Mouse (Mus musculus) testis, postnatal 10 days (tissue): ENCODE results near the gene Tbl1x.

Experiments used
- DNase-seq: peaks from one replicate; pipeline ENCODE4 v3.0.0; 2021; ENCODE audit warnings: low spot score

Tbl1x gene

DNA sequence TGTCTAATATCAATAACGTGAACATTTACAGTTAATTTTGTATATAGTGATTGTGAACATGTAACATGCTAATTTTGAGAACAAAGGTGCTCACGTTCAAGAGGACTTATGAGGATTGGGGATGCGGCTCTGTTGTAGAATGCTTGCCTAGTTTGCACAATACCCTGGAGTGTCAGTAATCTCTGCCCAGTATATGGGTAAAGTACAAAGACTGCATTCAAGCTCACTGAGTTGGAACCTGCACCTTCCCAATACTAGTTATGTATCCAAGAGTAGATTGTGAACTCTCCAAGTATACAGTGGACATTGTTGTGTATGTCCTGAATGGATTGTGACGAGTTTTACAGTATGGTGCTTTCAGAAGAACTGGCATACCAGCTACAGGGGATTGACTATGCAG lies 33.7 kb downstream of the Tbl1x start:
- no peak for DNase-seq

DNA sequence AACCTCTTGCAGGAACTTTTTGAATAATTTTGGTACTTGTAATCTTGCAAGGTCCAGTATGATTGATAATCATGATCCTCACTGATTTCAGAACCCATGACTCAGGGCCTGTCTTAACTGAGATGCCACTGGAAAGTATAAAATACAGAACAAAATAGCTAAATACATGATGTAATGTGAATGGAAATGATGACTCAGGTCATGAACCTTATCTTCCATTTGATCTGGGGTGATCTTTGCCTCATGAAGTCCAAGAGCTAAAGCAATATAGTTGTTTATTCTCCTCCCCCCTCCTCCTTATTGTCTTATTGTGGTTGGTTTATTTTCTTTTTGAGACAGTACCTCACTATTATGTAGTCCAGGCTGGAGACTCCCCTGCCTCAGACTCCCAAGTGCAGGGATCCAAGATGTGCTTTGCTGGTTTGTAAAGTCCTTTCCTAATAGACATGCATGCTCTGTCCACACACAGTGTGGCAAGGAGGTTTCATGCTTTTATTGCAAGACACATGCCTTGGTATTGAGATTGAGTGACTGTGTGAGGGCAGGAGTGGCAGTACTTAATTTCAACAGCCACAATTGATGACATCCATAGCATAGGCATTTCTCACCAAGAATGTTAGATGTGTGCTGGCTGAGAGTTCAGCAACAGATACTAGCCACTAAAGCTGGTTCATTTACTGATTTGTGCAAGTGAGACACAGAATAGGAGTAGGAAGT lies 34.7 kb downstream of the Tbl1x start:
- DNase-seq: no peak

DNA sequence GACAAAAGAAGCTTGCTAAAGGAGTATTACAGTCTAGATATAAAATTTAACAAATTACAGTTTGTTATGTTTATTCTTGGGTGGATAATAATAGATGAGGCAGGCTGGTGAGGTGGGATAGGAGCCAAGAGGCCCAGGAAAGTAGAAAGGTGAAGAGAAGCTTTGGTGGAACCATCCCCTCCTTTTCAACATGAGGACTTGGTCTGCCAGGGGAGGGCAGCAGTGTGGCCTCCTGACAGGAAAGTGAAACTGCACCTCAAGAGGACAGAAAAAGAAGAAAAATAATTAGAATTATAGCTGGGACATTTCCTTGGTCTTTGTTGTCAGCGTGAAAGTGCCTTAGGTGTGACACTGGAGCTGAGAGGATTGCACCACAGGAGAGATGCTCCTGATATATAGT lies 35.6 kb downstream of the Tbl1x start:
- no peak for DNase-seq

DNA sequence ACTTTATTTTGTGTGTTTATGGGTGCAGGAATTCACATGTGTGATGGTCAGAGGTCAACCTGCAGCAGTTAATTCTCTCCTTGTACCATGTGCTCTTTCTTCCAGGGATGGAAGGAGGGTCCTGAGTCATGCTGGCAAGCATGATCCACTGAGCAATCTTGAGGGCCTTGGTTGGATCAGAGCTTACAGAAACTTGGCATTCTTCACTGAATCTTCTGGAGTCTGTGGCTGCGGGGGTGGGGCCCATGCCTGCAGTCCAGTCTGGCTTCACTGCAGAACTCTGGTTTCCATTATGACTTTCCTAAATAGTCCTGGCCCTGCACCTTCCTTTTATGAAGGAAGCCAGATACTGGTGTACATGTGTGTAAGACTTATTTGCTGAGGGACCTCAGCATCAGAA lies 38.1 kb downstream of the Tbl1x start:
- no peak for DNase-seq

DNA sequence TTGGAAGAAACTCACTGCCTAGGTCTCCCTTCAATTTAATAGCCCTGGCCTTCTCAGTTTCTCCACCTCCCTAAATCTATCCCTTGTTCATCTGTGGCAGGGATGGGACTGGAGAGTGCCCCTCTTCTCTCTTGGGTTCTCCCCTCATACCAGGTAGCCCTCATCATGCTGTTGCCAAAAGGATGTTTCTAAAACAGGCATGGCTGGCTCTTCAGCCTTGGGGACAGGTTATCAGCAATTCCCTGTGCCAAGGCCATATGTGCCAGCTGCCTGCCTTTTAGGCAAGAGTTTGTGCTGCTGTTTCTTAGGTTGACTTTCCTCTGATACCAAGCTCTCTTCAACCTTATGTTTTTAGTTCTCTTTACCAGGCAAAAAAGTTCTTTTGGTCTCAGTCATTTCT lies 39.6 kb downstream of the Tbl1x start:
- DNase-seq: no peak

DNA sequence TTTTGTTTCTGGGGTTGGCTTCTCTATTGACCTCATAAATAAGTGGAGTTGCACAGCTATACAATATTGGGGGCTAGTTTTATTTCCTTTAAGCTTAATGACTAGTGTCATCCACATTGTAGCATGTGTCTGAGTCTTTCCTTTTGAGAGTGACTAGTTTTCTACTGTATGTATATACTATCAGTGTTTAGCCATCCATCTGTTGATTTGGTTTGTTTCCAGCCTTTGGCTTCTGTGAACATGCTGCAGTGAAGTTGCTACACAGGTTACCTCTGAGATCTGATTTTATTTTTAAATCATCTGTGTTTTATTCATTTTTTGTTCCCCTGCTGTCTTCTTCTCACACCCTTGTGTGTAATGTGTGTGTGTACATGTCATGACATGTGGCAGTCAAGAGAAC lies 40.5 kb downstream of the Tbl1x start:
- DNase-seq: no peak

DNA sequence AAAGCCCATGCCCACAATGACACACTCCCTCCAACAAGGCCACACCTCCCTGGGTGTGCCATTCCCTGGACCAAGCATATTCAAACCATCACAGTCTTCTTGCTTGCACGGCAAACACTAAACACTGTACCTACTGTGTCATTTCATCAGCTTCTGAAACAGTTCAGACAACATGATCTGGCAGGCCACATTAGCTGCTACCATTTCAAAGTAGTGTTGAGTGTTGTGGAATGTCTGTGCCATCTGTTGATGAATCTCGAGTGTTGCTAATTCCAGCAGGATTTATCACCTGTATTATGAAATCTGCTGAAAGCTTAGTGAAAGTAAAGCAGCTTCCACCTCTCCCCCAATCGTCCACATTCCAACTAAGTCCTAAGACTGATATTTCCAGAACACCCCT lies 41.3 kb downstream of the Tbl1x start:
- no peak for DNase-seq

DNA sequence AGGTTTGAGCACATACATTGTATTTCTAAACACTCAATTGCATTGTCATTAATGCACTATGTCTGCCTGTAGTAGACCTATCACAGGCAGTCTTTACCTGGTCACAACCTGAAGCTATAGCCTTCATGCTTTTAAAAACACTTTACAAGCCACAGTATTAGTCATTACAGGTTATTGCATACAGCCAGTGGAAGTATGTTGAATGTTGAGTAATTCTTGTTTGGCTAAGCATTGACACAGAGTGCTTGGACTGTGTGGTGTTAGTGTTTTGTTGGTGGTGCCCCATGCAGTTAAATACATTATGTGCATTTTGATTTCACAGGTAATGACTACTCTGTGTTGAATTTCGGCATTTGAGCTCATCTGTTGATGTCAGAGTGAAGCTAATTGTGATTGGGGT lies 45.2 kb downstream of the Tbl1x start:
- no peak for DNase-seq

DNA sequence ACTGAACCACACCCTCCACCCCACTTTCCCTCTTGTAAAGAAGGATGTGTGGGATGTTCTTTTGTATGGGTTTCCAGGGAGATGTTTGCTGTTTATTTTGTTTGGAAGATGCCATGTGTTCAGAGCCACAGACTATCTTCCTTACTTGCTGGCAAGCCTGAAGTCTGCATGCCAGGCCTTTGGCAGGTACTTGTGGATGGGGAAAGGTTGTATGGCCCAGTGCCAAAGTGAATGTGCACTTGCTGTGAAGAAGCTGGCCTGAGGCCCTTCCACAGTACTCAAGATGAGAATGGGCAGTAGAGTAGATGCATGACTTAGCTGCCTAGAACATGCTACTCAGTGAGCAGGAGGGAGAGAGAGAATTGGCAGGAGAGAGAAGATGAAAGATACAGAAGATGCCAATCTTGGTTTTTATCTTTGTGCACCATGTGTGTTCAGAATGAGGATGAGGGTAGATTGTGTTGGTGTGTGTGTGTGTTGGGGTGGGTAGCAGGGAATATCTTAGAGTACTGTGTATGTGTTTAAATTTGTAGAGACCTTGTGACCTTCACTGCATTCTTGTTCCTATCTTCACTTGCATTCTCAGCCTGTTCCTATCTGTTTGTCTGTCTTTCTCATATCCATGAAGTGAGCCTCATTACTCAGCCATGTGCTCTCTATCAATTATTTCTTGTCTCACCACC lies 48.5 kb downstream of the Tbl1x start:
- DNase-seq: no peak

DNA sequence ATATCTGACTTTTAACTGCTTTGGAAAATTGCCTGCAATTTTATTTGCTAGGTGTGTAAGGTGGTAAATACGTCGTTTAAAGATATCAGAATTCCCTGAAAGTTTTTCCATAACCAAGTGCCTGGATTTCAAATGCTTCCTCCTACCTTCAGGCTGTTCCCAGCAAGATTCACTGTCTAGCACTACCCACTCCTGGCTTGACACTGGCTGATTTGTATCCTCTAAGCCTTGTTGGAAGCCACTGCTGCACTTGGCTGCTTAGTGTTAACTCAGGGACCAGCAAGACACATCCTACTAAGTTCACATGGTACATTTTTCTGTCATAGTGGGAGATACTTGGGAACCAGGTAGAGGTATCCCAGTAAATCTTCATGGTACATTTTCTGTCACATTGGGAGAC lies 52.8 kb downstream of the Tbl1x start:
- no peak for DNase-seq

DNA sequence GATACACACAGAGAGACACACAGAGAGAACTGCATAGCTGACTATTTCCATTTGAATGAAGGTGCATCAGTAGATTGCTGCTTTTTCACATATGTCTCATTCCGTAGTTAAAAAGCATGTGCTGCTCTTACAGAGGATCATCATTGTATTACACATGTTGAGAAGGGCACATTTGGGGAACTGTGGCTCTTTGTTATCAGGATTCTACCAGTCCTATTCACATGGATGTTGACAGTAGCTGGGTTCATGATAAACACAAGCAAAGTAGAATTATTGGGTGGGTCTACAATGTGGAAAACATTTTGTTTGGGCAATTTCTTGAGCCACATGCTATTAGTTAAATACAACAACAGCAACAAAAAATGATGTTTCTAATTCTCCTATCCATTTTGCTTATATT lies 55.9 kb downstream of the Tbl1x start:
- no peak for DNase-seq

DNA sequence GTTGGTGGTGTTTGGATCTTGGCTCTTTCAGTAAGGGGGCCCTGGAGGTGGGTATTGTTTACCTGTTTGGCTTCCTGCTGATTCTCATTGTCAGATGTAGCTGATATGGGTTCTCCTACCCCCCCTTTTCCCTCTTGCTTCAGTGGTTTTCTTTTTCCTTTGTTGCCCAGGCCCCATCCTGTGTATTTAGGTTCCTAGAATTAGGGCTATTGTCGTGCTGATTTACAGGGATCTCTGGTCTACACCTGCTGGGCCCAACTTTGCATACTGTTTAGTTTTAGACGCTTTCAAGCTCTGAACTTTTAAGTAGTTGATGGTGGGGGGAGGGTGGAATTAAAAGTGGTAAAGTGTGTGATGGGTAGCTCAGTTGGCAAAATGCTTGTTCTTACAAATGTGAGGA lies 57.2 kb downstream of the Tbl1x start:
- DNase-seq: no peak

DNA sequence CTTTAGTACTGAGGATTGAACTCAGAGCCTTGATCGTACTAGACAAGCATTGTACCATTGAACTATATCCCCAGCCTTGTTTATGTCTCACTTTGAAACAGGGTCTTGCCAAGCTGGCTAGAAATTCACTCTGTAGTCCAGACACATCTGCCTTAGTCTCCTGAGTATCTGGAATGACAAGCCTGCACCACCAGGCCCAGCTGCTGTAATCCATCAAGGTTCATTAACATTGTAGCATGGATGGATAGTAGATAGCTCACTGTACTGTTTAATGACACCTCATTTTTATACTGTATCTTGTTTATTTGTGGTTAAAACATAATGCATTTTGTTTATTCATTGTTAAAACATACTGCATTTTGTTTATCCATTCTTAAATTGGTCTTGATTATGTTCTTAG lies 62.9 kb downstream of the Tbl1x start:
- no peak for DNase-seq

DNA sequence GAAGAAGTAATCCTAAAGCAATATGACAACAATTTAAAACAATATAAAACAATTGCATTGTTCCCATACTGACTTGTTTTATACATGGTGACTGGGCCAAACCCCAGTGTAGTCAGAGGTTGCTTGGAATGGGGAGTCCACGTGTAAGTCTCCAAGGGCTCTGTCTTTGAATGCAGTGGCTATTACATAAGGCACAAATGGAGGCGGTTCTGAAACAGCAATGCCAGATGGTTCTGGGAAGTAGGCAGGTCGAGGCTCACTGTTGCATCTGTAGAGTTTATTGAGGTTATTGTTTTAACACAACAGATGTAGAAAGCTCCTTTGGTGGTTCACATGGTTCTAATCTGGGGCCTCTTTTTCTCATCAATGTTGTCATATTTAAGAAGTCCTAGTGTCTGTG lies 66.3 kb downstream of the Tbl1x start:
- DNase-seq: no peak

DNA sequence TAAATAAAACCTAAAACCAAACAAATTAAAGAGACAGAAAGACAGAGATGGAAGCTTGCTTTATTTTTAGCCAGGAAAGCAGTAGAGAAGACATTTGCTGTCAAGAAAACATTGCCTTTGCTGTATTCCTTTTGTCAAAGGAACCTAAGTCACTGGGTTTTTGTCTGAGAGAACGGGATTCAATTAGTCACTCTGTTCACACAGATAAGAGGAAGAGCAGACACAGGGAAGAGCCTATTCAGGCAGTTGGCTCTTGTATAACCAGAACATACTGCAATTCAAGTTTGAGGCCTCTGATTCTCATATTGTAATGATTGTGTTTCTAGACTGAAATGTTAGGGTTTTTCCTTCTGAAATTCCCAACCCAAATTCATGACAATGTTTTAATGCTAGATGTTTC lies 67.4 kb downstream of the Tbl1x start:
- DNase-seq: no peak

DNA sequence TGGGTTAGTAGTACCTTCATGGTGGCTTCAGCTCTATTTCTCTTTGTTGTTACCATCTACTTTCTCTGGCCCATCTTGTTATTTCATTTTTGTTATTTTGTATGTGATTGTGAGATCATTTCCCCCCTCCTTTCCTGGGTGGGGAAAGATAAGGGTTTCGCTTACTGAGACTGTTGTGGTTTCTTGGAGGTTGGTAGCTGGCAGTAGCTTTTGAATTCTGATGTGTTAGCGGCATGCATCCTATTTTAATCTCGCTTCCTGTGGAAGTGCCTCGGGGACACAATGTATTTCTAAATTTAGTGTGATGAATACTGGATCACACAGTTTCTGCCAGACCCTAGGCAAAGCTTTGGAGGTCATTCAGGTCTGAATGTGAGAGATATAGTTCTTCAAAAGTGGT lies 69.2 kb downstream of the Tbl1x start:
- DNase-seq: no peak

DNA sequence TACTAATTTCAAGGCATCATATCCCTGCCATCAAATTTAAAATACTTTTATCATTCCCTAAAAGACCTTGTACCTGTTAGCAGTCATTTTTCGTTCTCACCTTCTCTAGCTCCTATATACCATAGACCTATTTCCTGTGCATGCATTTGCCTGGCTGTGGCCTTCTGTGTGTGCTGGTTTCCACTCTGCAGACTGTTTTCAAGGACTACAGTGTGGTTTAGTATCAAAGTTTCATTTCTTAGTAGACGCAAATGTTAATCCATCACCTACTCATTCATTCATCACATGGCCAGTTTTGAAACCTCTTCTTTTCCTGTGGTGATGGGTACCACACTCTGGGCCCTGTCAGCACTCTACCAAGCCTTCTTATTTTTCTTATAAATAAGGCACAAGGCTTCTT lies 75.2 kb downstream of the Tbl1x start:
- DNase-seq: no peak

DNA sequence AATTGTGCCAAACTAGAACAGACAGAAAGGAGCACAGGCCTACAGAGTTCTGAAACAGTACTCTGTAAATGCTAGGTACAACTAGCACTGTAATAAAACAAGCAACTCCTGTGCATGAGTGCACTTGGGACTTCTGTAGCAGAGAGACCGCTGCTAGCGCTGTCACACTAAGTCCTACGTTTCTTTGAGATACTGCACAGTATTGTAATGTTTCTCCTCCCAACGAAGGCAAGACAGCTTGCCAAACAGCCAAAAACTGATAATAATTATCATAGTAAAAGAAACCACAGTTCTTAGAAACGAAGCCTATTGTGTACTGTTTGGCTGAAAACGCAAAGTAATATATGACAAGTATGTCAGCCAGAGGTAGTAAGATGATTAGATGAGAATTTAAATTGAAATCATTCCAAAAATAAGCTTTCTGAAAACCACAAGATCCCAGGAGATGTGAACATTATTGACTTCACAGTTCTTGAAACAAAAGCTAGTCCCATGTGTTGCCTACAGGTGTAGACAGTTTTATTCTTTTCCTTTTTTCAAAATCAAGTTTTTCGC lies 83.9 kb downstream of the Tbl1x start:
- DNase-seq: no peak

DNA sequence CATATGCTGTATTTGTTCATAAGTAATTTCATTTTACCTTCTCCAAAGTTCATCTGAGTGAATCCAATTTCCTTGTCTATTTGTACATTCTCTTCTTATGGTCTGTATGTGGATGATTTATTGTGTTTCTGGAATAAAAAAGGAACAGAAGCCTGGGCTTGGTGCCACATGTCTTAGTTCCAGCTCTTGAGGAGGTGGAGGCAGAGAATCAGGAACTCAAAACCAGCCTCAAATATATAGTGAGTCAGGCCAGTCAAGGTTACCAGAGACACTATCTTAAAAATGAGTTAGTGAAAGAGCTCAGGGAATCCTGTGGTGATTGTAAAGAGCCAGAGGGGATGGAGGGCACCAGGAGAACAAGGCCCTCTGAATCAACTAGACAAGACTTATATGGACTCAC lies 86.9 kb downstream of the Tbl1x start:
- no peak for DNase-seq

DNA sequence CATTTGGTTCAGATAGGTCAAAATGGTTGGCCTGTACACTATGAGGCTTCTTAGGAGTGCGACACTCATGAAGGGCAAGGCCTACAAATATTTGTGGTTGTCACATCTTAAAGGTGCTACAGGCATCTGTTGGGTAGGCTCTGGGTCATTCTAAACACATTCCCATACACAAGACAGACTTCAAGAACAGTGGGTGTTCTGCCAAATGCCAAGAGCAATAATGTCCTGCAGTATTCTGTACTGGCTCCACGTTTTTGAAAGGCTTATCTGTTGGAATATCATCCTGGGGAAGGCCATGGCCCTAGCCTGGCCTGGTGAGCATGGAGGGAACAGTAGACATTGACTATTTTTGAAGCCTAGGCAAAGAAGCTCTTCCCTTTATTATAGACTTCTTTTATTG lies 87.9 kb downstream of the Tbl1x start:
- no peak for DNase-seq

DNA sequence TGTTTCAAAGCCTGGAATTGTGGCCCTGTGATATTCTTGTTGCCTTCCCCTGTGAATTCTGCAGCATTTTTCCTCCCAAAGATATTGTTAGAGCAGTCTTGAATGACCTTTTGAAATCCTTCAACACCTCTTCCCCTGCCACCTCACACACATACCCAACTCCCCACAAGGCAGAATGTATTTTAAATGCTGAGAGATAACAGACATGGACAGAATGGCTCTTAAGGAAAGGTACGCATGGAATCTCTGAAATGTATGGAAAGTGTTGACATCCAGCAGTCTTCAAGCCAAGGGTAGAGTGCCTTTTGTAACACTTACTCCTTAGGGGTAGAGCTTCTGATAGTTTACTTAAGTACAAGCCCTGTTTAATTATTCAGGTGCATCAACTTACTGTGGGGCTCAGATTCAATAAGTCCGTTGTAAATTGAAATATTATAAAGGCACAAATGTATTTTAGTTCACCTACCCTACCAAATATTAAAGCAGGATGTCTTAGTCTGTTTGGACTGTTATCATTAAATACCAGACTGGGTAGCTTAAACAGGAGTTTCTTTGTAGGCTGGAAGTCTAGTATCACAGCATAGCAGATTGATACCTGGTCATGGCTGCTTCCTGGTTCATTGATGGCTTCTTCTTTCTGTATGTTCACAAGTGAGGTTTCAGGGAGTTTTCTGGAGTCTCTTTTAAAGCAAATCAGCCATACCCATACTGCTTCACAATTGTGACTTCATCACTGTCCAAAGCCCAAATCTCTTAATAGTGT lies 92.9 kb downstream of the Tbl1x start:
- no peak for DNase-seq

DNA sequence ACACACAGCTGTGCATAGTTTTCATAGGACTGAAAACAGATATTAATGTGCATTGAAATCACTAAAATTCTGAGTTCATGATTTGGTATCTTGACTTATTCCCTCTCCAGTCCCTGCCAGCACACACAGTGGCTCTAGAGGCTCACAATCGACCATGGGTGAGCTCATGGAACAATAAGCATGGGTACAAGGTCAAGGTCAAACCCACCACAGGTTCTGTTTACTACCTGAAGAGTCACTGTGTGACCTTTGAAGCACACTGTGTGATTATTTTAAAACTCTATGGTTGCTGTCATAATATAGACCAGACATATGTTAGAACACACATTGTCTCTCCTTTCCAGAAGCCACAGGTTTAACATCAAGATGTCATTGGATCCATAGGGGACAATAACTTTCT lies 96.7 kb downstream of the Tbl1x start:
- DNase-seq: no peak
